Mouse (Mus musculus) spleen, postnatal 36 days (tissue): ENCODE results near the gene Ckap2l.

Experiments
- DNase-seq, 2 experiments: peaks; one replicate each; pipeline ENCODE4 v3.0.0; 2022; ENCODE audit warnings: low spot score in 2 of 2, mixed read lengths in 1 of 2

Gene Ckap2l

DNA sequence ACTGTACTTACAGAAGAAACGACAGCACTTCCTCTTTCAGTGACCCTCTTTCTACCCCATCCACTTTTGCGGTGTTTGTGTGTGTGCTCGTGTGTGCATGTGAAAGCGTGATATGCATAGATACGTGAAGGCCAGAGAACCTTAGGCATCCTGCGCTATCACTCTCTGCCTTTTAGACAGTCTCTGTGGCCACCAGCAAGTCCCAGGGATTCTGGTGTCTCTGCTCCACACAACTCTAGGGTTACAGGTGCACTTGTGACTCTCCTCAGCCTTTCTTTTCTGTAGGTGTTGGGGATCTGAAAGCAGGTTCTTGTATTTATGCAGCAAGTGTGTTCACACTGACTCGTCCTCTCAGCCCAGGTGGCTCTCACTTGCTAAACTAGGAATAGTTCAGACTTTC, 31.7 kb downstream of the Ckap2l start:
- no peak for DNase-seq

DNA sequence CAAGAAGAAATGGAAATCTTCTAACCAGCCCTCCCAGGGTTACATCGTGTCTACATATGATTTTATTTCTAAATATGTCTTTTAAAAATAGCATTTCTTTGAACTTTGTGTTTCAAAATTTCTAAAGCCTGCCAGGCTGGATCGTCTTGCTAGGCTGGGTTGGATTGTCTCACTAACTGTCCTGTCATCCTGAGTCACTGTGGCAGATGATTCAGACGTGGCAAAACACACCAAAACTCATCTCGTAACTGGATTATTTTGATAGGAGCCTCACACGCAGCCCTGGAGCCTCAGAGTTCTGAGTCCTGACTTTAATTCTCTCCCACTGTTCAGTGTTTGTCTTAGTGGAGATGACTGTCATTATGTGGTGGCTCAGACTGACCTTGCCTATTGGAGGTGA, 33.9 kb downstream of the Ckap2l start:
- no peak for DNase-seq

DNA sequence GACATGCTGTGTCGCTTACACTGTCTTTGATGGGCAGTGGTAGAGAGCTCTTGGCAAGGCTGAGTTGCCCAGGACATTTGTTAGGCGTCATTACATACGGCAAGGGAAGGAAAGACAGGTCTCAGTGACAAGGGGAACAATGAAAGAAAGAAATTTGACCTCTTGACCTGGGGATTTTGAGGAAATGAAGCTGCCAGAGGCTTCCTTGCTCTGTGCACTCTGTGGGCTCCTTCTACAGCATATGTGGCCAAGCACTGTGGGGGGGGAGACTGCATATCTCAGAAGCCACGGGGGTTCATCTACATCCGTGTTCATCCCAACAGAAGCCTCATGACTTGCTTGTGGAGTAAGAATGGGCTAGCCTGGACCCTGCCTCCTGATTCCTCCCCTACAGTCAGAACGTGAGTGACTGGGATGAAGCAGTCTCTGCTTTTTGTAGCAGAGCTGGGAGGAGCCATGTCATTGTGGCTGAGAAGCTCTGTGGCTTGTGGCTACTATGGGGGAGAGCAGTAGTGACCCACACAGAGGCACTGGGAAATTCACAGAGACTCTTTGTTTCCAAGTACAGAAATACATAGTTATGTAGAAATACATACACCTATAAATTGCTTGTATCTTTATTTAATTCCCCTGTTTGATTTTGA, 35.7 kb downstream of the Ckap2l start:
- DNase-seq: no peak

DNA sequence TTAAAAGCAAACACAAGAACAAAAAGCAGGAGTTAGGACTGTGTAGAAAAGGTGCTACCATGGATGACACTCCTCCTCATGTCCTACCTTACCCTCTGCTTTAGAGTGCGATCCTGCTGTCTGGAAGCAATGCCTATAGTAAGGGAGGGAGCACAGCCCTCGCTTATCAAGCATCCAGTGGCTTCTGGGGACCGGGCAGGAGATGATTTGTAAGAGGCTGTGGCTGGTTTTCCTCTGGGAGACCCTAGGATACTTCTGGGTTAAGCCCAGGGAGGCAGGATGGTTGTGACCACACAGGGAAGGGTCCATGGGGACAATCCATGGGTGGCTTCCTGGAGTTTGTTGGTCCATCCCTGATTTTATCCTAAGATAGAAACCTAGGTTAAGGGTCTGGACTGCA, 36.4 kb downstream of the Ckap2l start:
- DNase-seq: no peak

DNA sequence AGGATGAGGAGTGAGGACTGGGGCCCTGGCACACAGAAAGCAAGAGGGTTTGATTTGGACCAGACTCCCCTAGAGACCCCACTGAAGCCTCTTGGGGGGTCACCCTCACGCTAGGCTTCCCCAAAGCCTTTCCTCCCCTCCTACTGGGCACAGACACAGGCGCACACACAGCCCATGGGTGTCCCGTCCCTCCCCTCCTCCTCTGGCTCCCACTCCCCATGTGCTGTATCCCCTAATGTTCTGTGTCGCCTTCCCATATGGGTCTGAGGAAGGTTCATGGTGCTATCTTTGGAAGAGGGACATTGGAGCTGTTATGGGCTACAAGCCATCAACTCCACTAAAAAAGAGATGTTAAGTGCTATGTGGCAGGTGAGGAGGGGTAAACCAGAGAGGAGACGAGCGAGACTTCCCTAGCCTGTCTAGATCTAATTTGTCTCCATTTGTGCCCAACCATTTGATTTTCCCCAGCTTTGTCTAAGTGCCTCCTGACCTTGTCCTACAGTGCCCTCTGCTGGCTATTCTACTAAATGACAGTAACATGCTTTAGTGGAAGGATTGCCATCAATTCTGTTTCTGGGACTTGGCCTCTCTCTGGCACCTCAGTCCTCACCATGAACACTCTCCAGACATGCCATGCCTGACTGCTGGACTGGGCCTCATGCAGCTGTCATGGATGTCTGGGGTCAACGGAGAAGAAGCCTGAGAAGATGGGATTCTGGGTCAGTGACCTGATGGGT, 38.4 kb downstream of the Ckap2l start:
- peak; percentile 61 to 81 for DNase-seq

DNA sequence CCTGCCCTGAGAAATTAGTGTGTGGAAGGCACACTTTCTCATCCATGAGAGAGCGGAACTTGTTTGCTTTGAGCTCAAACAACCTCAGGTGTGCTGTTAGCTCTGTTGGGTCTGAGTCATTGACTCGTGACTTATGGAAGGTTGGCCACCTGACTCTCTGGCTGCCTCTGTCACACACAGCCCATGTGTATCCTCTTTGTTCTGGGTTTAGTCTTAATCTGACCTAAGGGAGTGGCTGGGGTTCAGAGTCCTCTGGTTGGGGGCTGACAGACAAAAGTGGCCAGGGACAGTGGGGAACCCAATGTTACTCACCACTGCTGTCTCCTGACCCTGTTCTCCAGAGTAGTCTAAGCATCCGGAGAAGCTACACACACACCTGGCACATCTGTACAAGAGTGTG, 39.0 kb downstream of the Ckap2l start:
- no peak for DNase-seq

DNA sequence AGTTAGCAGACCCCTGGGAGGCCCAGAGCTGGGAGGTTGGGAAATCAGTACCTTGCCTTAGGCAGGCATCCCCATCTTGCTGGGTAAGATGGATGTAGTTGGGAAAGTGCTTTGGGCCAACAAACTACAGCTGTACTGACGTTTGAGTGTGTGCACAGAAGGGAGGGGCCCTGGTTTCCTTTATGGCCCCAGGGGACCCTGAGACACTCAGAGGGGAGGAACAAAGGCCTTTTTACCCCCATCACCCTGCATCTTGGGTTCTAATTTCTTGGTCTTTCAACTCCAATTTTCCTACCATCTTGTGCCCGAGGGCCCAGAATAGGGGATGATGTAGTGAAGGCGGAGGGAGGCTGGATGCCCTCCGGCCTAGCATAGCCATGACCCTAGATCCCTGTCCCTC, 41.0 kb downstream of the Ckap2l start:
- DNase-seq: peak; percentile 69 to 72

DNA sequence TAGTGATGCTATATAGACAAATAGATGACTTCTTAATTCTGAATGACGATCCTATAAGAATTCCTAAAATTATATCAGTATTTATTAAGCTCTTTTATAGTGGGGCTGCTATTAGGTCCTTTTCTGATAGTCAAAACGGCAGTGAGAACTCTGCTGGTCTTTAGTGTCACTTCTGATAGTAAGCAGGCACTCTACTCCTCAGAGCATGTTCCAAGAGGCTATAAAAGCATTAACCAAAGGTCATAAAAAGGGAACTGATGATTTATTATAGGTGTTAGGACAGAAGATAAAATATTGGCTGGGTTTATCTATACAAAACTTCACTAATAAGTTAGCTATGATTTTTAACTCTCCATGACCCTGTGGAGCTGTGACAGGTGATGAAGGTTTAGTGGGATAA, 42.9 kb downstream of the Ckap2l start:
- no peak for DNase-seq

DNA sequence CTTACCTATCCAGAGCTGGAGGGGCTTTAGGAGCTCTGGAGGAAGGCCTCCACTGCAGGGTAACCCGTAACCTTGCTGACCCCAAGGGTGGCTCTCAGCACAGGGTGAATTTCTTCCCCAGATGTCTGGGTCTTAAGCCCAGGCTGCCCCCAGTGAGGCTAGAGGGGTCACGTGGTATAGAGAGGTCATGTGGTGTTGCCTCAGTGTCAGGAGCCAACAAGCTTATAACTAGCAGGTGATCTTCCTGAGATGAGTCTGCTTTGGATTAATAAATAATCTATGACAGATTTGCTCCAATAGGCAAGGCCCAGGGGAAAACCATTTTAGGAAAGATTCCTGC, 43.4 kb downstream of the Ckap2l start:
- no peak for DNase-seq

DNA sequence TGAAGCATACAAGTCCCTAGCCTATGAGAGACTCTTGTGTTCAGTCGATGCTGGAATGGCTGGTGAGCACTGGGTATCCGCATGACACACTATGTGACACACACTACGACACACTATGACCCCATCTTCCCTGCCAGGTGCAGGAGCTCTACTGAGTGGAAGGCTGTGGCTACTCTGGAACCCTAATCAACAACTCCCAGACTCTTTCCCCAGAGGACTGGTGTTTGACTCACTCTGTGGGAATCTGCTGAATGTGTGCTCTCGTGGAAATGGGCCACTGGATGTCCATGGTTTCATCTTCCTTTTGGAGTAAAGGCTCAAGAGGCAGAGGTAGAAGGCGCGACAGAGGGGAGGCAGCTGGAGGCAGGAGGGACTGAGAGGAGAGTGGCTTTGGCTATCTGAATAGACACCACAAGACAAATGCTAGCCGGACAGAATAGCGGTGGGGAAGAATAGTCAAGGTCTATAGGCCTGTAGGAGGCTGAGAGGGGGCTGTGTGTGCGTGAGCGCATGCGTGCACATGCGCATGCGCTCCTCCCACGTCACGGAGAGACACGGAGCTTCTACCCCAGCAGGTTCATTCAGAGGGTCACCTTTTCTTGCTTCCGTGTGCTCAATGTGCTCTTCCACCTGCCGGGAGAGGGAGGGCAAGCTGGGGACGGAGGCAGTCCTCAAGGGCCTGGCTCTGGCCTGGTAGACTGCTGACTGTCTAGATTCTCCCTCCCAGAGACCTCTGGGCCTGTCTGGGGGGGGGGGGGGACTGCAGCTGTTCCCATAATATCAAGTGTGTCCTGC, 44.0 kb downstream of the Ckap2l start:
- DNase-seq: no peak

DNA sequence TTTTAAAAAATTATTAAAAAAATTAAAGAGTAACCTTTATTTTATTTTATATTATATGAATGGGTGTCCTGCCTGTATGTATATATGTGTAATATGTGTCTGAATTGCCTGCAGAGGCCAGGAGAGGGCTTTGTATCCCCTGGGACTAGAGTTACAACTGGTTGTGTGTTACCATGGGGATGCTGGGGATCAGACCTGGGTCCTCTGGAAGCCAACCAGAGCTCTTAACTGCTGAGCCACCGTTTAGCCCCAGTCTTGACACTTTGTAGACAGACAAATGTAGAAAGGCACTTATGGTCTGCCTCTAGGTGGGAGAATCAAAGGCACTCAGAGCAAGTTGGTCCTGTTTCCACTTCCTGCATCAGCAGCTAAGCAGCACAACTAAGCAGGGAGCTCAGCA, 47.7 kb downstream of the Ckap2l start:
- DNase-seq: no peak

DNA sequence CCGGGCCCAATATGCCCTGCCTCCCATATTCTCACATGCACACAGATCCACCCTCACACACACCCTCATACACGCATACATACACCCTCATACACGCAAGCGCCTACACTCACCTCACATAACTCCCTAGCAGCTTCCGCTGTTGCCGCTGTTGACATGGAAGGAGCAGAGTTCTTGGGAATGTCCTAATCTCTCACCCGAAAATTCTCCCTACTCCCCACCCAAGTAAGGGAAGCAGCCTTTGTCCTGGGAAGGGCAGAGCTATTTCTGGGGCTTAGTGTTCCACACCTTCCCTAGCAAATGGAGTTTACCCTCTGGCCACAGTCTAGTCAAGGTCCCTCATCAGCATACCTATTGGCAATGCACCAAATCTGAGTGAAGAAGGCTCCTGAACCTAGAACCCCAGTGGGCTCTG, 49.3 kb downstream of the Ckap2l start:
- no peak for DNase-seq

DNA sequence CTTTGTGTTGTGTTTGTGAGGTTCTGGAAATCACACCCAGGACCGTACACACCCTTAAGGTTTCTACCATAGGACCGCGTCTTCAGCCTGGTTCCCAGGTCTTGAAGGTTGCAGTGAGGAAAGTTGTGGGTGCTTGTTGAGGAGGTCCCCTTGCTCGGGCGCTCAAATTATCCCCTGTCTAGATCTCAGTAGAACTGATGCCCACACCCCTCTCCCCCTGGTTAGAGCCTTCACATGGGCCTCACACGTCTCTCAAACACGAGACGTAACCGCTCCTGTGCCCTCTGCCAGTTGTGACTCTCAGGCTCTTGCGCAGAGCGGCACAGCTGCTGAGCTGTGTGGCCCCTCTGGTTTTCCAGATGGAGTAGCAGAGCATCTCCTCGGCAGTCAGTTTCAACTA, 50.1 kb downstream of the Ckap2l start:
- no peak for DNase-seq

DNA sequence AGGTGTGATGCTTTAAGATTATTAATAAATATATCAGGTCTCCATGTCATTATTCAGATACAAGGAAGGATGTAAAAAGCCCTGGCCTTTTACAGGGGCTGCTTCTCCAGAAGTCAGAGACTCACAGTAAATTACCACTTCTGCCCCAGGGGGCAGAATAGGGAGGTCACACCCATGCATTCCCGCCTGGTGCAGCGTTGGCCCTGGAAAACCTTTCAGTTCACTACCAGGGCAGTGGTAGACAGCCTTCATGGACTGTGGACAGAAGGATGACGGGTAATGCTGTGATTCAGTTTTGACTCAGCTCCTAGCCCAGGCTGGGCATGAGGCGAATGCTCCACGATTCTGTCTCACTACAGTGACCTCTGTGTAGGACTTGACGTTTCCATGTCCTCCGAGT, 50.6 kb downstream of the Ckap2l start:
- no peak for DNase-seq

DNA sequence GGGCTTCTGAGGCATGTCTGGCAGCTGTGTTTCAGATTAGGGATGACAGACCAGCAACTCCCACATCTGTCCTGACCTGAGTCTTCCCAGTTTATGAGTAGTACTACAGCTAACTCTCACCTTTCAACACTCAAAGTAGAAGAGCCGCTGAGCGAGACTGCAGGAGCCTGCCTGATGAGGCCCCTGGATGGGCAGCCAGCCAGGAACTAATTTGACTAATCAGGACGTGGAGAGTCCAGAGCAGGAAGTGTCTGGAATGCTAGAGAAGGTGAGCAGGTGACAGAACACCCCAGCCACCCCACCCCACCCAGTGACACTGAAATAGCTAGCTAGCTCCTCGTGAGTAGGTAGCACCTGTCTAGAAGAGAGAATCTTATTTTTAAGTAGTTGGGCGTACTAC, 51.4 kb downstream of the Ckap2l start:
- DNase-seq: no peak

DNA sequence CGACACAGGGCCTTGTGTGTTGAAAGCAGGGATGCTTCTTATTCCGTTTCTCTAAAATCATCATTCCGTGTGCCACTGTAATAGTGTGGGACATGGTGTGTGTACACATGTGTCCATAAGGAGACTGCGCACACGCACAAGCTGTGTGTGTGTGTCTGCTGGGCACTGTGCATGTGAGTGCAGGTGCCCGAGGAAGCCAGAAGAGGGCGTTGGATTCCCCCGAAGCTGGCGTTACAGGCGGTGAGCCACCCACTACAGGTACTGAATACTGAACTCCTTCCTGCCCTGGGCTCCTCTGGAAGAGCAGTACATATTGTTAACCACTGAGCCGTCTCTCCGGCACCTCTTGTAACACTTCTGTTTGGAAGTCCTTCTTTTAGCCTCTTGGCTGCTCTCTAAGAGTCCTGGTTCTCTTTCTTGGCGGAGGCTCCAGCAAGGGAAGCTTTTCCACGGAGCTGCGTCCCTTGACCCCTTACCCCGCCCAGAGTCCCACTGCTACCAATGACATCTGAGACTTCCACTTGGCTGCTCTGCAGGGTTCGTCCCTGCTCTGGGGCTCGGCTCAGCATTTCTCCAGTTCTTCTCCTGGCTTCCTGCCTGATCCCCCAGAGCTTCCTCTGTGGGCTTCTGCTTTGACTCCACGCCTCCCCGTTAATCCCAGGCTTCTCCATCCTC, 52.4 kb downstream of the Ckap2l start:
- DNase-seq: no peak

DNA sequence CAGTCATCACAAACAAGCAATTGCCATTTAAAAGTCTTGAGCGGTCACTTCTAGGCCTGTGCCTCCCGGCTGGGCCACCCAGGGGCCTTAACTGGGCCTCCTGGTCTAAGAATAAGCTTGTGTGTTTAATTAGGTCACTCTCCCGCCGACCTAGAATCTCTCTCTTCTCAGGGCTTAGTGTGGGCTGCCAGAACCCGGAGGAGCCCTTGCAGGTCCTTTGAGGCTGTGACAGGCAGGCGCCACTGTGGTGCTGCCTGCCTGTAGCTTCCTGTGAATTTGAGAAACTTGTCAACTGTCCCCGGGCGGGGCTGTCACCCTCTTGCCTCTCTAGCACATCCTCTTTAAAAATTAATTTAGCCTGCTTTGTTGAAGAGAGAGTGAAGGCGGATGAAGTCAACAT, 53.2 kb downstream of the Ckap2l start:
- peak in 1 of 2 experiments; percentile 30 for DNase-seq

DNA sequence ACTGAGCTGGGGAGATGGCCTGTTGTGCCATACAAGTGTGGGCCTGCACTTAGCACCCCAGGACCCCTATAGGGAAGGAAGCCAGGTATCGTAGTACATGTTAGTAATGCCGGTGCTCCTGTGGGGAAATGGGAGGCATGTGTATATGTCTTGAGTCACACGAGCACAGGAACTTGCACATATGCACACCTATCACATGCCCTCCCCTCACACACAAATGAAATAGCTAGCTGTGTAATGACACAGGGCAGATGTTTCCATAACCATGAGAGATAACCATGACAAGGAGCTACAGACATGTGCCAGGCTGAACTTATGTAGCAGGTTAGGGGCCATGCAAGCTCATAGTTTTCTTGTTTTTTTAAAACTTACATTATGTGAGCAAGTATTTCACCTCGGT, 54.0 kb downstream of the Ckap2l start:
- no peak for DNase-seq

DNA sequence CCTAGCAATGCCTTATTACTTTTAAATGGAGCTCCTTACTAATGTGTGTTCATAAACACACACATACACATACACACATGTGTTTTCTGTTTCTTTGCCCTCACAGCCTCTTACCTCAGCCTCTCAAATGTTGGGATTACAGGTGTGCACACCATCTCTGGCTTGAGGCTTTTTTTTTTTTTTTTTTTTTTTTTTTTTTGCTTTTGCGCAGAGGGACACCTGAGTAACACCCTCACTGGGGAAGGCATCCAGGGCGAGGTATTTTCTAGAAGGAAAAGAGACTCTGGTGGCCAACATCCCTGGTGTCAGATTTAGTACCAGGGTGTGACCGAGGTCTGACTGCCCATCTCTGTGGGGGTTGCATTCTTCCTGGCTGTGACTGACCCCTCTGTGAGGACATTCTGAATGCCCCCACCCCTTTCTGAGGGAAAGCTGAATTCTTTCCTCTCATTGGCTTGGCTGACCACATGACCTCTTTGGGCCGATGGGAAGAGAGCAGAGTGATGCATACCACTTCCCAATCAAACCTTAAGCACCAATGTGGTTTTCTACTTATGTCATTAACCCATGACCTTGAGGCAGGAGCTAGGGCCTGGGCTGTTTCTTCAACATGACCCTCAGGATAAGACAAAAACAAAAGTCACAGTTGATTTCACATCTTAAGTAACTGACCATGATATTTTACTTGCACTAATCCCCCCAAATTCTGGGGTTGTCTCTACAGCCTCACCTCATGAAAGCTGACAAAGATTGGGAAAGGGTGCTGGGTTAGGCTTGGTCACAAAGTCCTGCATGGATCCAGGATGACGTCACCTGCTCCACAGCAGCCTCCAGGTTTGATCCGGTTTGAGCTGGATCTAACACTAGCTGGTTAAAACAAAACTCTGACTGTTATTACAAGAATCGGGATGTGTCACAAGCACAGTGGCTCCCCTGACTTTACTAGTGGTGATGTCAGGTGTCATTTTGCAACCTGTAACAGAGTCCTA, 54.9 kb downstream of the Ckap2l start:
- DNase-seq: no peak

DNA sequence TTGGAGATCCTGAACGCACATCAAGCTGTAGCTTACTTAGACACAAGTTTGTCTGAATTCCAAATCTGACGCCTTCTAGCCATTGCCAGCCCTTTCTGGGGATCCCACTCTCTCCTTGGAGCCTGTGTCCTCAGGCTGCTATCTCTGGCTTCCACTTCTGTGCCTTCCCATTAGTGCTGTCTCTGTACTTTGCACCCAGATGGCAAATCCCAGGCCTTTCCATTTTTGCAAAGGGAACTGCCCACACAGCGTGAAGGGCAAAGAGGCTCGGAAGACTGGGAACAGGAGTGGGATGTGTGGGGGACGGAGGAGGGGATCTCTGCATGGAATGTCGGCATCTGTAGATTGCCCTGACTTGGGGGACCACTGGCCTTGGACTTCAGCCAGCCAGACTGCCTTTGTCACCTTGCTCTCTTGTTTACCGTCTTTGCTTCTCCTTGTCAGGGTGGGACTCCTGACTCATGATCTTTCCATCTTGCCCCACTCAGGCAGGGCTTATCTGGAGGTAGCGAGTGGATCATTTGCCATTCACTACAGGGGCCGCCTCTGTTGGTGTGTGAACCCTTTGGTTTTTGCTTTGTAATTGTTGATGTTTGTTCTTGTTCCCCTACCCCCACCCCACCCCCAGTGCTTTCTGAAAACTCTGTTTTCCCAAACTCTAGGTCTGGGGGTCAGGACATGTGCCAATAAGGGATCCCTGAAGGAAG, 56.1 kb downstream of the Ckap2l start:
- DNase-seq: no peak

DNA sequence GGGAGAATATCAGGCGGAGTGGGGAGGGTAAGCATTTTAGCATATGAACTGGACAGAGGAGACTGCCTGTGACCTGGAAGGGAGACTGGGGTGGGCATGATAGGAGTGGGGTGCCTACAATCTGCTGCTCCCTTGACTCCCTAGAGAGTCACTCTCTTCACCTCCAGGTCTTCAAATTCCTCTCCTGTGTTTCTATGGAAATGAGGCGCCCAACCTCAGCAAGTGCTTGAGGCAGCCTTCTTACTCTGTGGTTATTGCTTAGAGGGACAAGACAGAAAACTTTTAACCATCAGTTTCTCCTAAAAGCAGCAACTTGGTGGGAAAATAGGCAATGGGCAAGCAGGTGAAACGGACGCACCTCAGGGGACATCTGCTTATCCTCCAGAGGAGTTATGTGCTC, 60.5 kb downstream of the Ckap2l start:
- no peak for DNase-seq
